Mouse (Mus musculus) olfactory bulb, adult 2 months (tissue): ENCODE measurements around the gene Rpl37.
A peak's percentile ranks its signal among the peaks of the same experiment; 100 is the strongest.

ENCODE experiments used
- CTCF ChIP-seq: fragments of 200-500 bp; IDR thresholded peaks from 2 replicates; pipeline ENCODE4 v1.5.1; 2012; ENCODE audit warnings: low read depth, mild to moderate bottlenecking, low read length, moderate library complexity; ENCODE audit not compliant: insufficient read depth
- POLR2A ChIP-seq: fragments of 200-500 bp; IDR thresholded peaks from 2 replicates; pipeline ENCODE4 v1.6.1; 2012; ENCODE audit warnings: mild to moderate bottlenecking, low read depth, low read length, moderate library complexity; ENCODE audit not compliant: insufficient read depth

- TF ChIP-seq CTCF (peak; percentile 60; the same call in 1 of the 2 replicates), POLR2A (peak; percentile 75)
Observed at GRCm38 (mm10) chr15:5116270-5117030, at the start of gene Rpl37.
